Mouse (Mus musculus) left cerebral cortex, adult 8-10 months (tissue): ENCODE measurements around the gene Slitrk6. TPM values are rescaled to one million over a fixed set of nuclear protein-coding genes. Genes with fewer than 3 reads are reported as not detected.

Source experiments
- DNase-seq, 2 experiments: peaks; one replicate each; pipeline ENCODE4 v3.0.0; 2022; ENCODE audit warnings: low spot score in 2 of 2
- total RNA-seq, 4 experiments: library from RNA; stranded (reverse); gene quantifications; 2 replicates each; pipeline ENCODE4 v1.2.4; 2022

Slitrk6 gene
- total RNA-seq: 1 to 10 TPM in 3 of 4 experiments, under 1 TPM in 1; 0.68 to 1.5 (median 1.4) TPM

DNA sequence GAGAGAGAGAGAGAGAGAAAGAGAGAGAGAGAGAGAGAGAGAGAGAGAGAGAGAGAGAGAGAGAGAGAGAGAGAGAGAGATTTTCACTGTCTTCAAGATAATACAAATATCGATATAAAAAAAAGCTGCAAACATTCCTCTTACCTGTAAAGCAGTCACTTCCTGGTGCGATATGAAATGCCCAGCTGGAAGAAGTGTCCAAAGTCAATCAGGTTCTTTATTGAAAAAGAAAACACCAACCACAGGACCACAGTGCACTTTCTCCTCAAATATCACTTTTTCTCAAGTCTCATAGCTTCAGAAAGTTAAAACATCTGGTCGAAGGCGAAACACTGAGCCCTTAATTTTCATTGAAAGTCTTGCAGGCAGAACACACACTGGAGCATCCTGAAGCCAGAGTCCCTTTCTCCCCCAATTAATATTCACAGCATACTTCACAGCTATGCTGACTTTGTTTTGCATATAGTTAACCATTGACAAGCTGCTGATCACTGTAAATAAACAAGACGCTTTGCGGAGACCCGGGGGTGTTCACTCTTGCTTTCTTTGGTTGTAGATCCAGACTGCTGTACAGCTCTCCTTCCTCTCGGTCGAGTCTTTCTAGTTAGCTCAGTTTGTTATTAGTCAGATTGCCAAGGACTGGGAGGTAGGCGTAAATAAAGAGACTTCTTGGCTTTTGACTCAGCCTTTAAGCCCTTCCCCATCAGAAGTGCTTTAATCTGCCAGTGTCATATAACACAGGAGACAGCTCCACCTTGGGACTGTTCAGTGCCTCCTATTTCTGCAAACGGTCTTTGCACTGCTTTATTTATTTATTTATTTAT, at the start of gene Slitrk6:
TSS of gene Slitrk6 (minus strand) at position 666 of the 824 bp plus-strand sequence.
- DNase-seq: no peak

DNA sequence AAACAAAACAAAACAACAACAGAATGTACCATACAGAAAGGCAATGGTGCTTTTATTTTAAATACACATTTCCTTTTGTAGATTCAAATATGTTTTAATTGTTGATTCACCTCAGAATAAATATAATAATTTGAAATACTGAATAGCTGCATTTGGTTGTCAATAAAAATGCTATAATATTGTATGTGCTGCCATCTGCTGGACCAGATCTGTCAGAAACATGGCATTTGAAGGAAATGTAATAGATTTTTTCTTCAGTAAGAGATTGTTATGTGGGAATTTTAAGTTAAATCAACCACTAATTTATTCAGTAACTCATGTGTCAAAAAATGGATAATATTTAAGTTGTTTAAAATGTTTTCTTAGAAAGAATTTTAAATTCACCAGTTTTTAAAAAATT, 22.6 kb upstream of the Slitrk6 start:
- no peak for DNase-seq

DNA sequence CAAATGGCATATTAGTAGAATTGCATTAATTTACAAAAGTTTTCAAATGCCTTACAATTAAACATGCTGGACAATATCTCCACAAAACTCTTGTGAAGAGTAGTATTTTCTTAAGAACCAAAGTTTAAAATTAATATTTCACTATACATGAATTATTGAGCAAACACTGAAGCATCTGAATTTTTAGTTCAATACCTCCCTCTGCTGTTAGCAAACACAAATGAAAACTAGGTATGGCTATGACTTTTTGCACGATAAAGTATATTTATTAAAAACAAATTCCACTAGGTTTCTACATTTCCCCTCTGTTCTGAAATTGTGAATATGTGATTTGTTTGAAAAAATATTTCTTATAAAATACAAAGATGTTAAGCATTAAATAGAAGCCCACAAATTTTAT, 15.7 kb upstream of the Slitrk6 start:
- DNase-seq: no peak

DNA sequence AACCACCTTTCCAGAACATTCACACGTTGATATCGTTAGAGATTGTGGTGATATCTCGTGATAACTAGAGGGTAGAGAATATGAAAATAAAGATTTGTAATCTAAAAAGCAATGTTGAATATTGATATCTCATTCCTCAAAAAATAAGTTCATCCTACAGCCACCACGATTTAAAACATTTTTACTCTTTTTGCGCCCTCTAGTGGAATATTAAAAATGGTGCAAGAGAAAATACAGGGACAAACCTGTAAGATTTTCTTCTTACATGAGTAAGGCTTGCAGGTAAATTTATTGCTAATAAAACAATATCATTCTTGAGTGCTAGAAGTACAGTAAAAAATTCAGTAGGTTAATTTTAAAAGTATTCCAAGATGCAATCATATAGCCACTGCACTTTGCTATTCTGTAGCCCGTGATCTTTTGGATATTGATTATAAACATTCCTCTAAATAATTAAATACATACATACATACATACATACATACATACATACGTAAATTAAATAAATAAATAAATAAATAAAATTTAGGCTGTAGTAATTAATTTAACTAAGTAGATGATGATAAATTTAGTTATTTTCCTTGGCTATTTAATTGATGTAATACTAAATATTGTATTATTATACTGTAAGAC, 7.8 kb upstream of the Slitrk6 start:
- no peak for DNase-seq

DNA sequence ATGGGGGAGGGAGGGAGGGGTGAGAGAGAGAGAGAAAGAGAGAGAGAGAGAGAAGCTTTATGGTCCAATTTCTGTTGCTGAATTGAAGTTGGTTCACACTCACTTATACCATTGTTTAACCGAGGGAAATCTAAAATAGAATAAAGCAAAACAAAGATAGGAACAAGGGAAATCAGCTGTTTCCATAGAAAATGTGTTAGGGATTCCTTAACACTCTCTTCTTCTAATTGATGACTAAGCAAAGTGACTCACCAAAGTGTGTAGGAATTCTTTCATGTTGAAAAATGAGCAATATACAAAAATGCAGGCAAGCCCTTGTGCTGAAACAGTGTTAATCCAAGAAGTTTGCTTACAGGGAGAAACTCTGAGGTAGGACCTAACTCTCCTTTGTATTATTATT, 6.0 kb upstream of the Slitrk6 start:
- DNase-seq: no peak

DNA sequence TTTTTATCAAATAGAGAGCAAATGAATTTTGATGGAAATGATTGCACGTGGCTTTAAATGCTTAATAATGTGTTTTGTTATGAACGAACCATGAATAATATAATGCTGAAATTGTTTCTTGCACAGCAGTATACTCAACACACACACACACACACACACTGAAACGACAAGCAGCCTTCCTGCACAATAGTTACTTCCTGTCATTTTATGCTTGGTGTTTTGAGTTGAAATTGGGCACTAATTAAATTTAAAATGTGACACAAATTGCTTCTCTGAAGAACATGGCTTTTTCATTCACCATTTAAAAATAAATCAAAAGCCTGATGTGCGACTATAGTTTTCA, 330 bp upstream of the Slitrk6 start:
- DNase-seq: no peak

DNA sequence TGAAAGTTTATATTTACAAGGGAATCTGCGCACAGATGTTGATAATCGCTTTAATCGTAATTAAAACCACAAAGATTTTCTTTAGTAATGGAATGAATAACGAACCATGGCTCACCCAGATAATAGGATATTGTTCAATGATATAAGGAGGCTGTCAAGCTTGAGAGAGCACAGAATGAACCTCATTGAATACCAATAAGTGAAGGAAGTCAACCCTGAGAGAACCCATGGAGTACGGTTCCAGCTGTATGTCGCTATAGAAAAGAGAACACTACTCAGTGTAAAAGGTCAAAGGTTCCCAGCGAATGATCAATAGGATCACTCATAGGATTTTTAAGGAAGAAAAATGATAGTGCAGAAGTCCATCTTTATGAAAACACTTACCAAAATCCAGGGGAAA, 15.1 kb downstream of the Slitrk6 start:
- no peak for DNase-seq

DNA sequence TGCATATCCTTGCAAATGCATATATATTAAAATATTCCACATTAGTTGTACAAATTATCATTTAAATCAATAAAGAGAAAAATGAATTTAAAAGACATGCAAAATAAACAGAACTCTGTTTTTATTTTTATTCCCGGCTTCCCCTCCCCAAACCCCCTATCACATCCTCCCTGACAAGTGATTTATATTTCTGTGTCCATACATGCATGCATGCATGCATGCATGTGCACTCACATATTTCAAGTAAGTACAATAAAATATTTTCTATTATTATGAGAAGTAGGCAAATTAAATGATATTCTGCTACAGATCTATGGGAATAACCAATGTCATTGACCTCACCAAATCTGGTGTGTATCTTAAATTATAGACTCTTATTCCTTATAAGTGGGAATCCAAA, 15.6 kb downstream of the Slitrk6 start:
- no peak for DNase-seq

DNA sequence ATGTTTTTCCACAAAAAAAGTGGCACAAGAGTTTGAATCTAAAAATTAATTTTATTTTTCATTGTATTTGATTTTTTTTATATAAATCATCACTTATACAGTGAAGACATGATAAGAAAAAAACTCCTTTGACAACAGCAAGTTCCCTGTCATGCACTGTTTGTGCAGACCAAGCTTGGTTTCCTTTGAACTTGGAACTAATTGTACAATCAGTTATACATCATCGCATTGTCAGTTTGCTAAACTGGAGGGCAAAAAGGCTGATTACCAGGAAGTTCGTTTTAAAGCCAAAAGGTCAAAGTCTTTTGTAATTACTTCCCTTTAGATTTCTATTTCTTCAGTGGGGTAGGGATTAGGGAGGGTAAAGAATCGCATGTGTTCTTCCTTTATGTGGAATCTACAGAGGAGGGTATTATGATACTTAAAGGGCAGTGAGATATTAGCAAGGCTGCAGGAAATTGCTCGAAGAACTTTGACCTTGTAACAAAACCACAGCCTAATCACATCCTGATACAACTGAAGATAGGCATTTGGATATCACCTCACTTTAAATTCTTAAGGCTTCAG, 26.5 kb downstream of the Slitrk6 start:
- no peak for DNase-seq

DNA sequence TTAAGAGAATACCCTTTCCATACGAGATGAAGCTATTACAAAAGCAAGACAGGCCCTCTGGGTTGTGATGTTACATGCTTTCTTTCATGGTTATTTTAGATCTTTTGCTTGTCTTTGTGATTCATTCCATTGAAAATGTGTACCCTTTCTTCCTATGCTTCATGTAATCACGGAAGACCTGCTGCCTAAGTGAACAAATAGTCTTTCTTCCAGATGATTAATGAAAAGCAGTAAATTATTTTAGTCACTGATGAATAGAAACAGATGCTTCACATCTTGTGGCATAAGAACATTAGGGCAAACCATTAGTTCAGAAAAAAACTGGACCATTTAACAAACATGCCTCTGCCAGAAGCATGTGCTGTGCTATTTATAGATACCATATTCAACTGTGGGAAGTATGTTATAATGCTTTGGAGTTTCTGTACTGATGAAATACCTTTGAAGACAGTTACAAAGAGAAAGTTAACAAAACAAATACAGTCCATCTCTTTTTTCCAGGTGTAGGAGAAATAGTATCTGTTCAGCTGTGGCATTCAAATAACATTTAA, 30.8 kb downstream of the Slitrk6 start:
- no peak for DNase-seq
